Mouse (Mus musculus): ENCODE data around the gene Gabrr1. TPM values are rescaled to one million over a fixed set of nuclear protein-coding genes. Genes with fewer than 3 reads are reported as not detected.
A peak's percentile ranks its signal among the peaks of the same experiment; 100 is the strongest.
"Not testable (repeated sequence)": the region's sequence is repeated elsewhere in the genome, so short reads cannot be mapped to it uniquely, and the experiment has no call there.

Gene Gabrr1
- total RNA-seq (2021): under 1 TPM; 0.12 to 0.34 TPM
- long read RNA-seq, experiment 1: 0 reads
- long read RNA-seq, experiment 2, partial matches to known transcripts: 0 of 2 reads
- long read RNA-seq, experiment 2, other reads (novel, unspliced or antisense): 1 of 2 reads

DNA sequence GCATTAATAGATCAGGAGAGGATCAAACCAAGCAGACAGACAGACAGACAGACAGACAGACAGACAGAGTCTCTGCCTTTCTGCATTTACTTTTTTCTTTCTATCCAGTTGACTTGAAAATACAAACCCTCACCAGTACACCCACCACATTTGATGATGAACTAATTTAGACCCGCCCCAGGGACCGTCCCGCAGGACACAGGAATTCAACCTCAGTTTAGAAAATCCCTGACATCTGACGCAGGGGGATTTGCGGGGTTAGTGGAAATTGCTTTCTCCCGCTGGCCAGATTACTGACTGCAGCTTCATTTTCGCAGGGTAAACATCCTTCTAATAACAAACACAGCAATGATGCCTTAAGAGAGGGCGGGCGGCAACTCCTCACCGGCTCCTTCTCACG is at the start of gene Gabrr1:
Gene Gabrr1 (plus strand): TSS at position 301 of the 400 bp plus-strand sequence.
- DNase-seq (ENCODE audit: low spot score): no peak

DNA sequence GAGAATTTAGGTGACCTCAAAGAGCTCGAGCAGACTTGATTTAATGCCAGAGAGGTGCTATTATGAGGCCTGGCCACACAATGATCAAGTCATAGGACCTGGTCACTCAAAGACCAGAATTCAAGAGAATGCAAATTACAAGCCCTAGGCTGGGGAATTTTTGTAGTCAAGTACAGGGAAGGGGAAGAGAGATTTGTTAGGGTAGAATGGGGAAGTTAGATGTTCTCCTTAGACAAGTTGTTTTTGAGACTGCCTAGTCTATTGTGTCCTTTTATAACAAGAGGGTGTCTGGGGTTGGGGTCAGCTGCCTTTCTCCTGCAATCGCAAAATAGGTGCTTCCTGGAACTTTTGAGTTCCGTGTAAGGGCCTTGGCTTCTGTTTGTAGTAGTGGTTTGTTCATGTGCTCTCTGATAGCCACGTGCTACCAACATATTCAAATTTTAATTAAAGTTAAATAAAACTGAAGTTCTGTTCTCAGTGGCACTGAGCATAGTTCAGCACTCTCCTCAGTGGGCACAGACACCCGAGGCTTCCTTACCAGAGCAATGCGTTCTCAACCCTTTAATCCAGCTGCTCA is 33.1 kb upstream of the Gabrr1 start:
- no peak for DNase-seq (ENCODE audit: low spot score)

DNA sequence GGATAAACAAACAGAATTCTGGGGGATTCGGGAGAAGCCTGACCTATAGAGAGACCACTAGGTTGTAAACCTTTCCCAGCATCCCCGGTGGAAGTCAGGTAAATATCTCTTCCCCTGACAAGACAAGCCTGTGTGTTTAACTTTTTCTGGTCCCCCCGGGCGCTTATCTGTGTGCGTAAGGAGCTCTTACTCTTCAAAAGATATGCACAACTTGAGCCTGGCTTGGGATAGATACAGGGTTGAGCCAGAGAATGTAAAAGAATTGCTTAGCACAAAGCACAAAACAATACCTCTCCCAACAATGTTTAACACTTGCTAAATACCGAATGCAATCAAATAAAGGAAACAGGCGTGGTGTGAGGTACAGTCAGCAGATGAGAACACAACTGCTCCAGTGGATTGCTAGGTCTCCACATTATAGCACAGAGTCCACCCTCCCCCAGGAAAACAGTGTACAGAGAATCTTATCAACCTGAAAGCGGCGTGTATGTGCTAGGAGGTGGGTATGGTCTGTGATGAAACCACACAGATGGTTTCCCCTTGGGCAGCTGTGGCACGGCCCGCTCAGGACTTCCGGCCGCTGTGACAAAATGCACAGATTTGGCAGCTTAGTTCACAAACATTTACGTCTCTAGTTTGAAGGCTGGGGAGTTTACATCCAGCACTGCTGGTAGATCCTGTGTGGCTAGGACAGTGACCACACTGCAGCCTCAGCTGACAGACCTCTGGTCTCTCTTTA is 22.4 kb upstream of the Gabrr1 start:
- DNase-seq (ENCODE audit: low spot score): no peak

DNA sequence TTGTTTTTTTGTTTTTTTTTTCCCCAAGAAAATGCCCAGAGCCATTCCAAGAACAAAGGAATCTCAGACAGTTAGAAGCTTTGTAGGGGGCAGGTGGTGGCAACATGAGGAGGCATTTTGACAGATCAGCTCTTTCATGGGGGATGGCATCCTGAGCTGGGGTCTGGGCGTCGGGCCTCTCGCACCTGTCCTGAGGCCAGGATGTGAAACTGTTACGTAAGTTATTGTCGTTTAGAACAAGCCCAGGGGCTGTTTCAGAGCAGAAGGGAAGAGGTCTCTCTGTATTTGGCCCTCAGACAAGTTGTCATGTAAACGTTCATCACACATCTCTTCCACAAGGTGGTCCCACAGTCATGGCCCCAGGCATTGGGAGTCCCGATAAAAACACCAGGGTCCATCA is 21.5 kb upstream of the Gabrr1 start:
- no peak for DNase-seq (ENCODE audit: low spot score)

DNA sequence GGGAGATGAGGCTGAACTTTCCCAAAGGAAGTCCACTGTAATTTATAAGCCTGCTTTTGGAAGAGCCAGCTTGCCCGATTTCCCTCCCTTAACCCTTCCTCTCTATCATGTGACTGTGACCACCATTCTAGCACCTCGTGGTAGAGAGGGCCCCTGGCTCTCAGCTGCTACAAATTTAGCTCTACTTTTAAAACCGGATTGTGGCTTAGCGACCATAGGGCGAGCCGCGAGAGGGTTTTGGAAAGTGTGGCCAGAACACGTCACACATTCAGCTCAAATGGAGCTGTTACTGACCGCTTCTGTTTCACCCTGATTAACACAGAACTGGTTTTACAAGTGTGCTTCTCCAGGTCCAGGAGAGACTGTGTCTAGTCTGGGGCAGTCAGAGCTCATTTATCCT is 21.0 kb upstream of the Gabrr1 start:
- DNase-seq (ENCODE audit: low spot score): no peak

GRCm38 (mm10) chr4:33112866-33113265 is 19.5 kb upstream of the Gabrr1 start:
- not testable (repeated sequence) for DNase-seq (ENCODE audit: low spot score)

DNA sequence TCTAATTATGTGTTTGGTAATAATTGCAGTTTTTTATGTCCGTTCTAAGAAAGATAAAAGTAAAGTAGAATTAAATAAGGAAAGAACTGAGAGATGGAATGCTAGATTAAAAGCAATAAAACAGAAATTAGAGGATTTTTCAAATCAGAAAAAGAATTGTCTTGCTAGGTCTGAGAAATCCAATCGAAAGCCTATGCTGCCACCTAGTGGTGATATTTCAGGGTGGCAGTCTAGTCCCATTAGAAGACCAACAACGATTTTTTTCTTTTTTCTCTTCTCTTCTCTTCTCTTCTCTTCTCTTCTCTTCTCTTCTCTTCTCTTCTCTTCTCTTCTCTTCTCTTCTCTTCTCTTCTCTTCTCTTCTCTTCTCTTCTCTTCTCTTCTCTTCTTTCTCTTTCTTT is 13.2 kb upstream of the Gabrr1 start:
- DNase-seq (ENCODE audit: low spot score): peak; percentile 84

GRCm38 (mm10) chr4:33124493-33124892 is 7.8 kb upstream of the Gabrr1 start:
- DNase-seq (ENCODE audit: low spot score): peak; percentile 45

DNA sequence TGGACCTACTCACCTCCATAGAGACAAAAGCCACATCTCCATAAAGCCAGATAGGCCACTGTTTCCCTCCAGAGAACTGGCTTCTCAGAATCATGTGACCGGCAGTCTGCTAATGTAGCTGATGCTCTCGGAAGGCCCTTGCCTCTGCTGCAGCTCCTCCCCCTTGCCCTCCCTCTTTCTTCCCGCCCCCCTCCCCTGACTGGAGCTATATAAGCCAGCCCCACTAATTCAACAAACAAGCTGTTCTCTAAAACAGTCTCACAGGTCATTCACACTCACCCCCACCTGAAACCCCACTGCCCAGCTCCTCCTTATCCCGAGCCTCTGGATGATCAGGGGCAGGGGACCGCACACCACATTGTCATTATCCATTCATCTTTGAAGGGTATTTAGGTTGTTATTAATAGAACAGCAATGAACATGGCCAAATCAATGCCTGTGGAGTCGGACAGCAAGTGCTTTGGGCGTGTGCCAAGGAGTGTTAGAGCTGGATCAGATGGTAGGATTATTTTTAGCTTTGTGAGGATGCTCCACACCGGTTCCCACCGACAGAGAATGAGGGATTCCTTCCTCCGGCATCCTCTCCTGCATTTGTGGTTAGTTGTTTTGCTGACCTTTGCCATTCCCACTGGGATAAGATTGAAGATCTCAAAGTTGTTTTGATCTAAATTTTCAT is 6.8 kb upstream of the Gabrr1 start:
- DNase-seq (ENCODE audit: low spot score): peak; percentile 41

DNA sequence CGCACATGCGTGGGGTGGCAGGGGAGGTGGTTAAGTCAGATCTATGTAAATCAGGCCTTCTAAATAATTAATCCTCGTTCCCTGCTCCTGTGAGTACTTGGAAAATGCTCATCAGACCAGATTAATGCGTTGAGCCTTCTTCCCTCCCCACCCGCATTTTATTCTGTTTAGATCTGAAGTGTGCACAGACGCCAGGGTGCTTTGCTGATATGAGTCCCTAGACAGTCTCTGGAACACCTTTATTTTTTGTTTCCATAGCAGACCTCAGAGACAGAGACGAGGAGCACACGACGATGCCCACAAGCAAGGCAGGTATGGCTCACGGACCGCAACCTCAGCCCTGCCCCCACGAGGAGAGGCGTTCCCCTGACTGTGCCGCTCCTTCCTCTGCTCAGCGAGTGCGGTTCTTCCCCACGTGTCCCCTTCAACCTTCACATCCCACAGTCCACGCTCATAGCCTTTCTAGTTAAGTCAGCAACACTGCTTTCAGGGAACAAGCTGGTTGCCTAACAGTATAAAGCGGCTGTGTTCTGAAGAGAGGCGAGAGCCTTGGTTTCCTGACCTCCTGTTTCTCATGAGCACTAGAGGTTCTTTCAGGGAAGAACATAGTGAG is 14.5 kb downstream of the Gabrr1 start:
- DNase-seq (ENCODE audit: low spot score): no peak

GRCm38 (mm10) chr4:33147825-33148224 is 15.5 kb downstream of the Gabrr1 start:
- peak; percentile 53 for DNase-seq (ENCODE audit: low spot score)

GRCm38 (mm10) chr4:33149150-33149549 is 16.8 kb downstream of the Gabrr1 start:
- DNase-seq (ENCODE audit: low spot score): no peak

DNA sequence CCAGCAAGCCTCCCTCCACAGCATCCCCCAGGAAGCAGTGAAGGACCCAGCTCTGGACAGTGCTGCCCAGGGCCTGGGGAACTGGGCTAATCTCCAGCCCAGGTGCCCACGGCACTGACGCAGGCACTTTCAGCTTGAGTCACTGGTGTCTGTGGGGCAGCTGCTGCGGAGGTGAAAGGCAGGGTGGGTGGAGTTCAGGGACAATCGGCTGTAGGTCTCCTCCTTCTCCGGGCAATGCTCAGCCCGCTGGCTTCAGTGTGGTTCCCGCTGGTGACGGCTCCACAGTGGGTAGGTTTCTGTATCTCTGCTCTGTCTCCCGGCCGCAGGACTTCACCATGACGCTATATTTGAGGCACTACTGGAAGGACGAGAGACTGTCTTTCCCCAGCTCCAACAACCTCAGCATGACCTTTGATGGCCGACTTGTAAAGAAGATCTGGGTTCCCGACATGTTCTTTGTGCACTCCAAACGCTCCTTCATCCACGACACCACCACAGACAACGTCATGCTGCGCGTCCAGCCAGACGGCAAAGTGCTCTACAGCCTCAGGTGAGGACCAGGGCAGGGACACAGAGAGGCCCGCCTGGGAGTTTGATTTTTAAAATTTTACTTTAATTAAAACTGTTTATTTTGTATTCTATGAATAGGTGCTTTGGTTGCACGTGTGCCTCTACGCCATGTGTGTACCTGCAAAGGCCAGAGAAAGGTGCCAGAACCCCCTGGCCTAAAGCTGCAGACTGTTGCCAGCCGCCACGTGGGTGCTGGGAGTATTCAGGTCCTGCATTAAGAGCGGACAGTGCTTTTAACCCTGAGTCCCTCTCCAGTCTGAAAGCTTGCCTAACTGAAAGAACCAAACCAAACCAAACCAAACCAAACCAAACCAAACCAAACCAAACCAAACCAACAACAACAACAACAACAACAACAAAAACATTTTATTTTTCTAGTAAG is 20.0 kb downstream of the Gabrr1 start:
- no peak for DNase-seq (ENCODE audit: low spot score)

DNA sequence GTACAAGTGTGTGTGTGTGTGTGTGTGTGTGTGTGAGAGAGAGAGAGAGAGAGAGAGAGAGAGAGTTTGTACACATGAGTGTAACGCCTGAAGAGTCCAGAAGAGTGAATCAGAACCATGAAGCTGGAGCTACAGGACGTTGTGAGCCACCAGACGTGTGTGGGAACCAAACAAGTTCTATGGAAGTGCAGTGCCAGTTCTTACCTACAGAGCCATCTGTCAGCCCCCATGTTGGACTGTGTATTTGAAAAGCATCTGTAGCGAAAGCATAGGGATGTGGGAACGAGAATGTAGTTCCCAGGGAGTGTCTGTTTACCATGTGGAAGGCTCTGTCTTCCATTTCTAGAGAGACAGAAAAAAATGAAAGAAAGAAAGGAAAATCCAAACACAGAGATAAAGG is 51.2 kb downstream of the Gabrr1 start:
- no peak for DNase-seq (ENCODE audit: low spot score)

DNA sequence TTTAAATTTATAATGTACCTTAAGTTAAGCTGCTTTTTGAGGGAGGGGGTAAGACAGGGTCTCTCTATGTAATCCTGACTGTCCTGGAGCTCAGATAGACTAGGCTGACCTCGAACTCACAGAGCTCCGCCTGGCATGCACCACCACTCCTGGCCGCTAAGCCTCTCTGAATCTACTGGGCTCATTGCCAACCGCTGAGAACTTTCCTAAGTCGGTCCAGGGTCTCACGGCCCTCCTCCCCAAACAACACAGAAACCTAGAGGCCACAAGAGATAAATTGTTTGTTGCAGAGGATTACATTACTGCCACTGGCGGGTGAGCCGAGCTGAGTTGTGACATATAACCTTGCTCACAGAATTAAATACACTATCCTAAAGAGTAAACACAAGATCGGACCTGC is 55.8 kb downstream of the Gabrr1 start:
- peak; percentile 44 for DNase-seq (ENCODE audit: low spot score)

GRCm38 (mm10) chr4:33188781-33189734 is 56.7 kb downstream of the Gabrr1 start:
- DNase-seq (ENCODE audit: low spot score): peak; percentile 93

- no peak for DNase-seq (ENCODE audit: low spot score)
Measured at GRCm38 (mm10) chr4:33189735-33190036, 57.4 kb downstream of the Gabrr1 start, which contains the start of gene Pm20d2. Gene Pm20d2 (minus strand): TSS chr4:33189737.

- no peak for DNase-seq (ENCODE audit: low spot score)
Measured at GRCm38 (mm10) chr4:33198117-33198516, 65.8 kb downstream of the Gabrr1 start.

- peak; percentile 49 for DNase-seq (ENCODE audit: low spot score)
Measured at GRCm38 (mm10) chr4:33204682-33205081, 72.4 kb downstream of the Gabrr1 start.

DNA sequence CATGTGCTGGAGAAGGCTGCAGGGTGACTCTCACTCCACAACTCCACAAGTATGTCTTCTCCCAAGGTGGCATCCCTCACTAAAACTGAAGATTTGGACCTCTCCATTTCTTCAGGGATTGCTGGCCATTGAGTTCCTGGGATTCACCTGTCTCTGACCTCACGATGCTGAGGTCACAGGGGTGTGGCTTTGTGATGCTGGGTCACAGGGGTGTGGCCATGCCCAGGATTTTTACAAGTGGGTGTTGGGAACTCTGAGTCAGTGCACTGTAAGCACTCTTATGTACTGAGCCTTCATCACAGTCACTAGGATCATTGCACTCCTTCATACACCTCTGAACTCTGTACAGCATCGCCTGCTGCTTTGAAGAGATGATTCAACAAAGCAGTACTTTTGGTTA is 75.2 kb downstream of the Gabrr1 start:
- no peak for DNase-seq (ENCODE audit: low spot score)
